Mouse (Mus musculus) c-Kit-negative CD71-positive TER-119-positive erythroid progenitor cells, embryonic 14.5 days (primary cell): ENCODE measurements around the gene Bbs10.

Experiments used
- DNase-seq: peaks from one replicate; pipeline ENCODE4 v3.0.0-alpha.2; 2013; ENCODE audit warnings: low read depth, low spot score

Bbs10 gene

DNA sequence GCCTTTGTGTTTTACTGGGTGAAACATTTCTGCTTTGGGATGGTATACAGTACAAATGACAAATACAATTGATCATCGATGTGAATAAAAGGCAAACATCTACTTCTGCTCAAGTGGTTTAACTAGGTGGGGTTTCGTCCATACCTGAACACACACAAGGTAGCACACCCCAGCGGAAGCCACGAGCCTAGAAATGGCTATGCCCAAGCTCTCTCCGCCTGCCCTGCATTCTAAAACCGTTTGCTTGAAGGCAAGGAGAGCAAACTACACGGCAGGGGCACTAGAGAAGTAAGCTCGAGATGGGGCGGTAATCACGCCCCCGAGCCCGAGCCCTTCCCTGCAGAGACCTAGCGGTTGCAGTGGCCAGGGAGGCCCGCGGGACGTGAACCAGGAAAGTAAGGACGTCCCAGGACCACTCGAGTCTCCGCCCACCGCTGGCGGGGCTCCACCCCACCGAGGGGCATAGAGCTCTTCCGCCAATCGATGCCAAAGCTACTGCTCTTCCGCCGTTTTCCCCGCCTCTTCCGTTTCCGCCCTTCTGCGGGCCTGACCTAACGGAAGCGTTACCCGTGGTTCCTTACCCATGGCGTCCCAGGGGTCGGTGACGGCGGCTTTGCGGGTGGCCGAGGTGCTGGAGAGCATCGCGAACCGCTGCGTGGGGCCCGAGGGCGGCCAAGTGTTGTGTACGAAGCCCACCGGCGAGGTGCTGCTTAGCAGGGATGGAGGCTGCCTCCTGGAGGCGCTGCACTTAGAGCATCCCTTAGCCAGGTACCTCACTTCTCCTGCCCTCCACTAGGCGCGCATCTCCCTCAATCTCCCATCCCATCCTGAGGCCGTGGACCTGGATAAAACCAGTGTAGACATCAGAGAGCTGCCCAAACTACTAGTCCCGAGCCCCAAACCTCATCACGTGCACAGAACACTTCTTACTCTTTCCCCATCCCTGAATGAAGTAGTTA is at the start of gene Bbs10:
TSS of gene Bbs10 (plus strand) at position 540 of the 959 bp plus-strand sequence.
- peak; percentile 80 for DNase-seq

DNA sequence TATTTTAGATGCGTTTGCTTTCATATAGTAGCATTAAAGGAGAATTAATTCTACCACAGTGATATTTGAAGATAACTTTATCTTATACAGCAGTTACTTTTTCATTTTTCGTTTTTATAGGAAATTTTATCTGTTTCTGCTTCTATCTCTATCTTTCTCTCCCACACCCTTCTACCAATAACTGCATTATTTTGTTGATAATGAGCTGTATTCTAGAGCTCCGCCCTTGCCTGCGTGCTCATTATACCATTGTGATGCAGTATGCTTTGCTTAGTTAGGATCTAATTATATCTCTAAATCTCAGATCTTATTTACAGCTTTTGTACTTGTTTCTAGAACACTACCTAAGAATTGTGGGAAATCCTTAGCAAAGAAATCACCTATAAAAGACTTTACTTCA is 48.3 kb upstream of the Bbs10 start:
- no peak for DNase-seq

DNA sequence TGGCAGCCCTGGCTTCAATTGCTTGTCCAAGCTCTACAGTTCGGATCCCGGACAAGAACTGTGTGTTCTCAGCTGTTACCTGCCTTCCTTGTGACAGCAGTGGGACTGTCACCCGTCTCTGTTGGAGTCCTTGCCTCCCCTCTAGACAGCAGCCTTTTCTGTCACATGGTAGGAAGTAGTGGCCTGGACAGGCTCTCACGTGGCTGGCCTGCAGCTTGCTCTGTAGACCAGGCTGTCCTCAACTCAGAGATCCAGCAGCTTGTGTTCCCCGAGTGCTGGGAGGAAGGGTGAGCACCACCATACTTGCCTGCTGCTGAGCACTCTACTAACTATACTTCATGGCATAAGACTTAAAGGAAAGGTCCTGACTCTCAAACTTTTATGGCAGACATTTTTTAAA is 46.8 kb upstream of the Bbs10 start:
- DNase-seq: no peak

DNA sequence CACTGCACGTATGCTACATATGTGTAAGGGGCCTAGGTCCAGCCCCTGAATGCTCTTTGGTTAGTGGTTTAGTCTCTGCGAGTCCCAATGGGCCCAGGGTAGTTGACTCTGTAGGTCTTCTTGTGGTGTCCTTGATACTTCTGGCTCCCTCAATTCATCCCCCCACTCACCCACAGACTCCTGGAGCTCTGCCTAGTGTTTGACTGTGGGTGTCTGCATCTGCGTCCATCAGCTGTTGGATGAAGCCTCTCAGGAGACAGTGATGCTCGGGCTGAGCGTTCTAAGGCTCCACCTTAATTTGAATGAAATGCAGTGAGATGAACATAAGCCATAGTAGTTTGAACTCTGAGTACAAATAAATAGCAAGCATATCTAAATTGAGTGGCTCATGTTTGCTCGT is 43.3 kb upstream of the Bbs10 start:
- no peak for DNase-seq

DNA sequence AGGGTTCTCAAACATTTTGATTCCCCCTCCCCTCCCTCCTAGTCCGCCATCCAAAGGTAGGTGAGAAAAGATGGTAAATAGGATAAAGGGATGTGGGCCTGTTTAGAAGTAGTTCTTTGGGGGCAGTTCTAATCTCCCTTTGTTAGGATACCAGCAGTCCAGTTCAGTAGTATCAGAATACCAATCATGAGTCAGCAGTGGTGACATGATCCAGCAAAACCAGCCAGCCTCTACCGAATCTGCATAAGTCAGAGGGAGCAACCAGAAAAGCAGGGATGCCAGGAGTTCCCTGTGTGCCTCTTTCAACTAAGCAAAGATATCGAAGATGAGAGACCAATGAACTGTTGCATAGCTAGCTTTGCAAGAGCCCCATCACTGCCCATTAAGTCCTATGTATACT is 42.3 kb upstream of the Bbs10 start:
- peak; percentile 43 for DNase-seq

DNA sequence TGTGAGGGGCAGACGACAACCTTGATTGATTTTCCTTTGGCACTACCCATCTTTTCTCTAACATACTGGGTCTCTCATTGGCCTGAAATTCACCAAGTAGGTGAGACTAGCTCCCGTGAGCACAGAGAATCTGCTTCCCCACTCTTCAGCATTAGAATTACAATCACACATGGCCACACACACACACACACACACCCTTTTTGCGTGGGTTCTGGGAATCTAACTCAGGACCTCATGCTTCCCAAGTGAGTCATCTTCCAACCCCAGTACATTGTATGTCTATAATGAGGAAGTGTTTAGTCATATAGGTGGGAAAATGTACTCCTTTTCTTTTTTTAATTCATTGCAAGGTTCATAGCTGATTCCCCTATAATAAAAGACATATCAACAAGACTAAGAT is 41.1 kb upstream of the Bbs10 start:
- DNase-seq: no peak

DNA sequence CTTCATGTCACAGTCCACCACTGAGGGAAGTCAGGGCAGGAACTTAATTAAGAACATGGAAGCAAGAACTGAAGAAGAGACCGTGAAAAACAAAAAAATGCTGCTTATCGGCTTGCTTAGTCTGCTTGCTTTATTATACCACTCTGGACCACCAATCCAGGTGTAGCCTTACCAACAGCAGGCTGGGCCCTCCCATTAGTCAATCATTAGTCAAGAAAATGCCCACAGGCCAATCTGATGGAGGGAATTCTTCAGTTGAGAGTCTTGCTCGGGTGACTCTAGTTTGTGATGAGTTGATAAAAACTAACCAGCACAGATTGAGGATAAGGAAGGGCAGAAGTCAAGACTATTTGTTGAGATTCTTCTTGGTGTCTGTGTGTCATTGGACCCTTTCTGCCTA is 40.2 kb upstream of the Bbs10 start:
- no peak for DNase-seq

DNA sequence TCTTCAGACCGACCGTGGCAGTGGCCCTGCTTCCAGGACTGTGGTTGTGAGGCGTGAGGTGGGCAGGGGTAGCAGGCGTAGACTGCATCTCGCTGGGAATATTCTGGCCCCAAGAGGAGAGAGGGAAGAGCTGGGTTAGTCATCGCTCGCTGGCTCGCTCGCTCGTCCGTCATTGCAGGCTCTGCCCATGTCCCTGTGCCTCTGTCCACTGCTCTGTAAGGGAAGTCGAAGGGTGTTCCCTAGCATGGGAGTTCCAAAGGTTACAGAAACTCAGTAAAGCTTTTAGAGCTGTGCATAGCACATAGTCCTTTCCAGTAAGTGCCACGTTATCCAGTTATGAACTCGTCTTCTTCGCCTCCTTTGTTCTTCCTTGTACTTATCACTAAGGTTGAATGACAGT is 26.8 kb upstream of the Bbs10 start:
- no peak for DNase-seq

DNA sequence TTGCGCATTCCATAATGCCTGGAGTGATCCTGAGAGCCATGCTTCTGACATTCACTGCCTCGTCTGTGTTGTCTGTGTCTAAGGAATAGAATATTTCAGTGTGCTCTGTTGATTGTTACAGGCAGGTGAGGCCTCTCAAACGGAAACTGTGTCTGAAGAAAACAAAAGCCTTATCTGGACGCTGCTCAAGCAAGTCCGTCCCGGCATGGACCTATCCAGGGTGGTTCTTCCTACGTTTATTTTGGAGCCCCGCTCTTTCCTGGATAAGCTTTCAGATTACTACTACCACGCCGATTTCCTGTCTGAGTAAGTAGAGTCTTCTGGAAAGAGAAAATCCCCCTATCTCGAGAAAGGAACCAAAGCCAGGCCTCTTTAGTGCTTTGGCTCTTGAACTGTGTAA is 25.6 kb upstream of the Bbs10 start:
- no peak for DNase-seq

DNA sequence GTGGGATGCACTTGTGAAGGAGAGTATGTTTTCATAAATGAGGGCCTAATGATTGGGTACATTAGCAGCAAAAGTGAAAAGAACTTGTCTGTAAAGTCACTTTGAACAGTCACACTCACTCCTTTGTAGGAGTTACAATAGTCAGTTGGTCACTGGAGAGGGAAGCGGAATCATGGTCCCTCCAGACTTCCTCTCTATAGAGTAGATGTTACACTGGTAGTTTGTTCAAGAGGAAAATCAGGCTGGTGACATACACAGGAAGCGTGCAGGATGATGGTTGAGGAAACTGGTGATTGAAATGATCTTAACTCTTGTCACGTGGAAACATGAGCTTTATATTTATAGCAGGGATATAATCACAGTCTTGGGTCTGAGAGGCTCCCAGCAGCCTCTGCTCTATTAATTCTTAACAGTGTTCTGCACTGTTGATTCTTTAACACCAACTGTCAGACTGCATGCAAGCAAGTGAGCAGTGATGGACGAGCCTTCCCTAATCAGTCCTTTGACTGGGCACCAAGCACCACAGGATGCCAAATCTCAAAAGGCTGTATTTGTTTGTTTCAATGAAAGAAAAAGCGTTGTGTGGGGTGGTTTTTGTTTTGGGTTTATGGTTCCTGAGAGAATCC is 24.9 kb upstream of the Bbs10 start:
- no peak for DNase-seq

DNA sequence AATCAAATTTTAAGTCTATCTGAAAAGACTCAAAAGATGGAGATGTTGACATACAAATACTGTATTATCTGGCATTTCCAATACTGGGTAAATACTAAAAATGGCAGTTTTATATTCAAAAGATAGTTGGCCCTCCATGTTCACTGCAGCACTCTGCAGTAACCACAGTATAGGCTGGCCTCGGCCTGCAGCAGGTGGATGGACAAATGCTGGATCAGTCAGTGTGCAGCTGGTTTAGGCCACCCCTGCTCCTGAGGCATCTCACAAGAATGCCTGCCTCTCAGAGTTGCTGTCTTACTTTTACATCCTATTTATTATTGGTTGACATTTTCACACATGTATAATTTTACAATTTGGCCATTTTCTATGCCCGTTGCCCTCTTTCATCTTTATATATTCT is 22.7 kb upstream of the Bbs10 start:
- no peak for DNase-seq

DNA sequence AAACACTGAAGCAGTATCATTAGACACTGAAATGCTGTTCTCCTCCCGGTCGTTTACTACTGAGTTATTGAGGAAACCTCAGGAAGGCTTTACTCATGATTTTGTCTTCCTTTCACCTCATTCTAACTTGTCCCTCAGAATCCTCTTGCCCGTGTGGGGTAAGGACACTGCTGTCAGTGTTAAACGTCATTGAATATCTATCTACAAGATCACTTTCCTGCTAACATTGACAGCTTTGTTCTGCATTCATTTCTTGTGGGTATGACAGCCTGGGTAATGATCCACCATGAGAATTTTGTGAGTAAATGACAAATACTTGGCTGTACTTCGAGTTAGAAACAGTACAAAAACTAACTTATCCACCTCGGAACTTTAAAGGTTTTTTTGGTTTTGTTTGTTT is 848 bp upstream of the Bbs10 start:
- DNase-seq: no peak

DNA sequence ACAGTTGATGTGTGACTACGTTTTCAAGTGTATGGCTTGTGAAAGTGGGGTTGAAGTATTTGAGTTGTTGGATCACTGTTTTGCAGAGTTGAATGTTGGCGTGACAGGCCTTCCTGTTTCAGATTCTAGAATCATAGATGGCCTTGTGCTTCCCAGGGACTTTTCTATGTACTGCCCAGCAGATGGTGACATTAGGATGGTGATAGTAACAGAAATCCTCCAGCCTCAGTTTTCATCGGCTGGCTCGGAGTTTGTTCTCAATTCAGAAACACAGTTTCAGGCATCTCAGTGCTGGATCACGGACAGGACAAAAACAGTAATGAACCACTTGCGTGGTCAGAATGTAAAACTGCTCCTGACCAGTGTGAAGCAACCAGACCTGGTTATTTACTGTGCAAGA is 1.1 kb downstream of the Bbs10 start:
- no peak for DNase-seq

DNA sequence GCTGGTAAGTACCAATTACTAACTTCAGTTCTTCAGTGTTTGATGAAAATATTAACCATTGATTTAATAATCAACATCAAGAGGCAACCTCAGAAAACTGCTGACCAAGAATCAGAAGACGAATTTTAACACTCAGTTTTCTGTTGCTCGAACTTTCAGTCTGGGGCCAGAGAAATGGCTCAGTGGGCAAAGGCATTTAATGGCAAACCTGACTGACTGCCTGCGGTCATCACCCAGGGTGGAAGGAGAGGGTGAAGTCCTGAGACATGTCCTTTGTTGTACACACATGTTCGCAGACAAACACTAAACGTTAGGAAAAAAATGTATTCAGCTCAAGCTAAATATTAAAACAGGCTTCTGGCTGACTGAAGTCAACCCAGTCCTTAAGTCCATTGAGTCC is 2.6 kb downstream of the Bbs10 start:
- no peak for DNase-seq

DNA sequence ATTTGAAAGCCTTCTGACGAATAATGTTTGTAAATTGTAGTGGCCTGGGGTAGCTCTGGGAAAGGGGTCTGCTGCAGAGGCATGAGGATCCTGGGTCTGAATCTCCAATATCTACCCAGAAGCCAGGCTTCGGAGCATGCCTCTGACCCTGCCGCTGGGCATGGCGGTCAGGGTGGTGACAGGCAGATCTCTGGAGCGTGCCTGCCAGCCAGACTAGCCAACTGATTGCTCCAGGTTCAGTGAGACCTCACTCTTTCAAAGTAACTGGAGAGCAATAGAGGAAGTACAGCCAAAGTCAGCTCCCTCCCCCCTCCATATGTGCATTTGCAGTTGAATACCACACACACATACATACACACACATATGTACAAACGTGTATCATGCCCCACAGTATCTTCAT is 4.0 kb downstream of the Bbs10 start:
- DNase-seq: no peak

DNA sequence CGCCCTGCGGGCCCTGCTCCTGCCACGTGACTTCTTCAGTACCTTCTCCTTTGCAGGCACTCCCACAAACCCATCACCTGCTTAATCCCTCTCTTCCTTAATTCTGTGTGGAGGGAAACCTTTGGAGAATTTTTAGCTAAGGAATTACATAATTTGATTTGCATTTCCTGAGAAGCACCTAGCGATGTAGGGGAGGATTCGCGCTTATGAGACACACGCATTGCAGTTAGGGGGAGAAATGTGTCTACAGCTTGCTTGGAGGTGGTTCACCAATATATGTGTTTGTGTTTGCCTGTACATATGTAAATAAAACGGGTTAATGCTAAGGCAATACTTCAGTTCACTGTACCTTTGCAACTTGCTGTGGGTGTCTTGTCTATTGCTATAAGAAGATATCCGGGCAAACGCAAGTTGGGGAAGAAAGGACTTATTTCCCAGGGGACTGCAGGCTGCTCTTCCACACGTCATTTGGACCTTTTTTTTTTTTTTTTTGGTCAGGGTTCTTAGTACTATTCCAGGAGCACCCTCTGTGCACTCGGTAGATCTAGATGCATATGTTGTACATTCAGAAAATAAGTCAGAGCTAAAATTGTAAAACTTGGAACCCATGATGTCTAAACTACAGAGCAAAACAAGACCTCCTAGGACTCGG is 10.5 kb downstream of the Bbs10 start:
- no peak for DNase-seq

DNA sequence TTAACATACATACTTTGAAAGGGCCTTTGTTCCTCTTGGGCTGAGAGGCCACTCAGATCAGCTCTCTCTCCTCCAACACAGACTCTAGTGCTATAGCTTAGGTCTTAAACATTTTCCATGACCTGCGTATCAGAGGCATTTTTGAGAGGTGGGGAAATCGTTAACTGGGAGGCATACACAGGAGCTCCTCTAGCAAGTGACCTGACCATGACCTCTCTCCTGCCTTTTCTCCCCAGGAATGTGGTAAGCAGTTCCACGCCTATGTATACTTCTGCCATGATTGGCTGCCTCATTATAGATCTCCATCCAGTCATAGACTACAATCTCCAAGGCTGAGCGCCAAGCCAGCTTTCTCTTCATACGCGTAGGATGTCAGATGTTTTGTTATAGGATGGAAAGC is 14.8 kb downstream of the Bbs10 start:
- no peak for DNase-seq

DNA sequence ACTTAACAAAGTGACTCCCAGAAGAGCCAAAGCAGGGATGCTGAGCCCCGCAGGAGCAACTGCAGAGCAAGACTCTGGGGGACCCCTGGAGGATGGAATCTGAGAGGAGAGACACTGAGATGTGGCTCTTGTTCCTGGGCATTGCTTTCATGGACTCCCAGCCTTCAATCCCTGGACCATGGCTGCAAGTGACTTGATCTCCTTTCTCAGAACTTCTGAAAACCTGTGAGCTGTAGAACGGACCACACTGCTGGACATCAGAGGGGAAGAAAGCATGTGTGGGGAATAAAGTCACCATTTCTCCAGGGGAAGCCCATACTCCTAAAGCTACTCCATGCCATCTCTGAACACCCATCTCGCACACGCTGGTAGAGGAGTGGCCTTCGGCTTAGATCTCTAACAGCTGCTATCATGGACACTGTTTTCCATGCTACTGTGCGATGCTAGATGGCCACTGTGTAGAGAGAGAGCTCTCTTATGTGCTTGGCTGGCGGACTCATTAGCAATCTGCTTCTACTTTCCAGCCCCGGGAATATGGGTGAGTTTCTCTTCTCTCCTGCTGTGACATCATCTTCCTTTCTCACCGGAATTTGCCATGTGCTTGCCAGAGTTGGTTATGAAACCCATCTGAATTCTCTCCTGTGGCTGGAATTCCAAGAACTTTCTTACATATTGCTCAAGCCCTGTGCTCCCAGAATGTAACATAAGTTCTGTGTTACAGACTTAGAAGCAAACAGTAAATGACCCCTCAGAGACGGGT is 16.3 kb downstream of the Bbs10 start:
- DNase-seq: no peak

DNA sequence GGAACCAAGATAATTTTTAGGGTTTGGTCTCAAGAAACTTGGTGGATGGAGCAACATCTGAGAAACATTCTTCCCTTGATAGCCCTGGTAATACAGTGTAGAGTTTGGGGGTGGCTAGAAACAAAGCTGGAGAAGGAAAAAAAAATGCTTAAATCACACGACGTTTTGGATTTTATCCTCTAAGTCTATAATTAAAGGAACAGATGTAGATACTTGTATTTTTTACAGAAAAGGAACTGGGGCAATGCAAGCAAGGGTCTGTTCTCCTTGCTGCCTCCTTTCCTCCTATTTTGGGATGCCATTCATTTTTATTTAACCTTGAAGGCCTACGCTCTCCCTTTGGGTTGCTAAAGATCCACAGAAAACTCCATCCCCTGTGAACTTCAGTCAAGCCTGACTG is 17.5 kb downstream of the Bbs10 start:
- DNase-seq: no peak

DNA sequence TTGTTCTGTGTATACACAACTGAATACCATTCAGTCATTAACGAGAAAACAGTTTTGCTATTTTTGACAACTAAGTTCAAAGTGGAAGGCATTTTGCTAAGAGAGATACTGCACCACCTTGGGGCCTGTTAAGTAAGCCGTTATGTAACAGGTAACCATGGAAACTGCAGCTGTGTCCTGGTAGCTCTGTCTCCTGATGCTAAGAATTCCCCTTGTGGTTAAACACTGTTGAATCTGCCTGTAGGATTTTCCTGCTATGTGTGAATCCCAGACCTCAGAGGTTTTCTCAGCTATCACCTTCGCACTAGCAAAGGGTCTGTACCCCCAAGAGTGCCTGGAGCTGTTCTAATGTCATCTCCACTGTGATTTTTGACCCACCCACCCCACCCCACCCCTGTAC is 19.5 kb downstream of the Bbs10 start:
- no peak for DNase-seq

DNA sequence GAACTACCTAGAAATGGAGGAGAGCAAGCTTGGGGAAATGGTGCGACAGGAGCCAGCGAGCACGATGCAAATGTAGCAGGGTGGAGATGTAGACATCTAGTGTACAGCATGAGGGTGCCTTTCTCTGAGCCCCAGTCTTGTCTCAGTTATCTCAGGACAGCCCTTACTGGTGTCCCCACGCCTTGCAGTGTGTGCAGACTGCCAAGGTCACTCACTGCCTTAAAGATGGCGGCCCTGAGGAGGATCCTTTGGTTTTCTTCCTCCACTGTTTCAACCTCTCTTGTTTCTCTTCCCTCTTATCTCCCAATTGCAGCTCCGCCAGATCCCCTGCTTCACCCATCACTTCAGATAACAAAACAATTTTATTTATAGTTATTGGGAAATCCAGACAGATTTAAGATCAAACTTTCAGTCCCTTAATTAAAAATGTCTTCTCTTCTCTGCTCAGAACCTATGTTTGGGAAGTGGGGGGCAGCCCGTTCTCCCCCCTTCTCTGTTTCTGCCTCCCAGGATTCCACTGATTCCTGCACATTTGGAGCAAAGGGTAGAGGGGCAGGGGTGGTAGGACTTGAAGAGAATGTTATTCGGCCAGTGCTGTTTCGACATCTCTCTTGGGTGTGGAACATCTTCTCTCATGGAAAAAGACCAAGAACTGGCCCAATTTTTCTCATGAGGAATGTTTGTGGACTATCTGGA is 20.5 kb downstream of the Bbs10 start:
- DNase-seq: no peak
